Mouse (Mus musculus): Measurements from ENCODE around the gene Mprip. TPM values are rescaled to one million over a fixed set of nuclear protein-coding genes. Genes with fewer than 3 reads are reported as not detected.
A peak's percentile ranks its signal among the peaks of the same experiment; 100 is the strongest.
"Not testable (repeated sequence)": the region's sequence is repeated elsewhere in the genome, so short reads cannot be mapped to it uniquely, and the experiment has no call there.

Gene Mprip
- total RNA-seq, 2 experiments from 2014 or later: 297 to 299 TPM

- Histone ChIP-seq H3K27ac (no peak overlapping the region), H3K4me3 (no peak overlapping the region)
- no peak for TF ChIP-seq CTCF (IDR thresholded peaks at IDR 0.05)
- DNase-seq (ENCODE audit: extremely low spot score in 1 of 2, low spot score in 2 of 2): no peak
- intact Hi-C loops (cut with DNase I): no loop called here
Measured at GRCm38 (mm10) chr11:59727204-59727603, 66.1 kb downstream of the Mprip start.

GRCm38 (mm10) chr11:59731821-59732220, 70.7 kb downstream of the Mprip start:
- Histone ChIP-seq H3K4me3 (no peak overlapping the region), H3K27ac (peak overlapping the region; percentile 78; the same call in 1 of the 2 replicates)
- intact Hi-C loops (cut with DNase I): loop anchor here (2.0 to 5.0 kb wide), 2 partner anchors 69 to 110 kb away; no protein-coding TSS in a partner anchor
- TF ChIP-seq CTCF (IDR thresholded peaks at IDR 0.05): no peak
- no peak for DNase-seq (ENCODE audit: extremely low spot score in 1 of 2, low spot score in 2 of 2)

- peak; percentile 55 for TF ChIP-seq CTCF (IDR thresholded peaks at IDR 0.05)
- DNase-seq (ENCODE audit: extremely low spot score in 1 of 2, low spot score in 2 of 2): peak in 1 of 2 experiments; percentile 47
- H3K4me3 ChIP-seq: no peak overlapping the region
- peak overlapping the region; percentile 78 for H3K27ac ChIP-seq
- intact Hi-C loops (cut with DNase I): loop anchor here (2.0 to 5.0 kb wide), 2 partner anchors 70 to 110 kb away; no protein-coding TSS in a partner anchor
Measured at GRCm38 (mm10) chr11:59732407-59733066, 71.4 kb downstream of the Mprip start.

- intact Hi-C loops (cut with DNase I): loop anchor here (2.0 to 5.0 kb wide), 2 partner anchors 71 to 111 kb away; no protein-coding TSS in a partner anchor
- not testable (repeated sequence) for H3K4me3 ChIP-seq; H3K27ac ChIP-seq; DNase-seq (ENCODE audit: extremely low spot score in 1 of 2, low spot score in 2 of 2)
- peak; percentile 37 for TF ChIP-seq CTCF (IDR thresholded peaks at IDR 0.05)
Measured at GRCm38 (mm10) chr11:59733600-59733999, 72.5 kb downstream of the Mprip start.

- no peak for DNase-seq (ENCODE audit: extremely low spot score in 1 of 2, low spot score in 2 of 2)
- Histone ChIP-seq H3K27ac (no peak overlapping the region), H3K4me3 (no peak overlapping the region)
- intact Hi-C loops (cut with DNase I): loop anchor here (5.0 kb wide), 1 partner anchor 112 kb away; no protein-coding TSS in a partner anchor
- no peak for TF ChIP-seq CTCF (IDR thresholded peaks at IDR 0.05)
Measured at GRCm38 (mm10) chr11:59734335-59734734, 73.2 kb downstream of the Mprip start.

- H3K27ac ChIP-seq; DNase-seq (ENCODE audit: extremely low spot score in 1 of 2, low spot score in 2 of 2); H3K4me3 ChIP-seq; intact Hi-C loops (cut with DNase I): not testable (repeated sequence)
Measured at GRCm38 (mm10) chr11:59735938-59736337, 74.8 kb downstream of the Mprip start.

GRCm38 (mm10) chr11:59737250-59737649, 76.1 kb downstream of the Mprip start:
- no peak for DNase-seq (ENCODE audit: extremely low spot score in 1 of 2, low spot score in 2 of 2)
- intact Hi-C loops (cut with DNase I): no loop called here
- TF ChIP-seq CTCF (IDR thresholded peaks at IDR 0.05): no peak
- Histone ChIP-seq H3K27ac (no peak overlapping the region), H3K4me3 (no peak overlapping the region)

GRCm38 (mm10) chr11:59739996-59740395, 78.9 kb downstream of the Mprip start:
- Histone ChIP-seq H3K4me3 (no peak overlapping the region), H3K27ac (no peak overlapping the region)
- DNase-seq (ENCODE audit: extremely low spot score in 1 of 2, low spot score in 2 of 2): no peak
- no peak for TF ChIP-seq CTCF (IDR thresholded peaks at IDR 0.05)
- intact Hi-C loops (cut with DNase I): loop anchor here (2.0 kb wide), 1 partner anchor 75 kb away; no protein-coding TSS in a partner anchor

GRCm38 (mm10) chr11:59741915-59742314, 80.8 kb downstream of the Mprip start:
- DNase-seq (ENCODE audit: extremely low spot score in 1 of 2, low spot score in 2 of 2): no peak
- H3K4me3 ChIP-seq: no peak overlapping the region
- H3K27ac ChIP-seq: no peak overlapping the region
- no peak for TF ChIP-seq CTCF (IDR thresholded peaks at IDR 0.05)
- intact Hi-C loops (cut with DNase I): no loop called here

GRCm38 (mm10) chr11:59743307-59743706, 82.2 kb downstream of the Mprip start:
- DNase-seq (ENCODE audit: extremely low spot score in 1 of 2, low spot score in 2 of 2): no peak
- no peak overlapping the region for H3K4me3 ChIP-seq
- TF ChIP-seq CTCF (IDR thresholded peaks at IDR 0.05): no peak
- intact Hi-C loops (cut with DNase I): no loop called here
- H3K27ac ChIP-seq: peak overlapping the region; percentile 24; the same call in 1 of the 2 replicates

GRCm38 (mm10) chr11:59743712-59744111, 82.6 kb downstream of the Mprip start:
- no peak overlapping the region for H3K4me3 ChIP-seq
- H3K27ac ChIP-seq: peak overlapping the region; percentile 24; the same call in 1 of the 2 replicates
- no peak for DNase-seq (ENCODE audit: extremely low spot score in 1 of 2, low spot score in 2 of 2)
- intact Hi-C loops (cut with DNase I): no loop called here
- TF ChIP-seq CTCF (IDR thresholded peaks at IDR 0.05): no peak

GRCm38 (mm10) chr11:59744374-59744773, 83.3 kb downstream of the Mprip start:
- TF ChIP-seq CTCF (IDR thresholded peaks at IDR 0.05): no peak
- peak overlapping the region; percentile 24 for H3K27ac ChIP-seq
- no peak overlapping the region for H3K4me3 ChIP-seq
- DNase-seq (ENCODE audit: extremely low spot score in 1 of 2, low spot score in 2 of 2): no peak
- intact Hi-C loops (cut with DNase I): no loop called here

GRCm38 (mm10) chr11:59745851-59746250, 84.7 kb downstream of the Mprip start:
- no peak for DNase-seq (ENCODE audit: extremely low spot score in 1 of 2, low spot score in 2 of 2)
- H3K4me3 ChIP-seq: no peak overlapping the region
- TF ChIP-seq CTCF (IDR thresholded peaks at IDR 0.05): no peak
- no peak overlapping the region for H3K27ac ChIP-seq
- intact Hi-C loops (cut with DNase I): loop anchor here (1.0 kb wide), 1 partner anchor 122 kb away; no protein-coding TSS in a partner anchor

All from left cerebral cortex, adult 2 months (tissue).